Mouse (Mus musculus) liver, embryonic 14.5 days (tissue): ENCODE measurements at regions not wholly inside any gene's neighbourhood (a gene's known extent, or its start where the extent isn't known, plus 50 kb on each side); places are given as distances from the start of the nearest gene placed in this dataset.

Experiments
- CTCF ChIP-seq: IDR thresholded peaks from 2 replicates; pipeline ENCODE4 v1.5.1; 2016; ENCODE audit warnings: antibody characterized with exemption, low read depth, control low read depth
- EP300 ChIP-seq: IDR thresholded peaks from 2 replicates; pipeline ENCODE4 v1.6.1; 2016; ENCODE audit warnings: antibody characterized with exemption, low read depth

GRCm38 (mm10) chr2:51072346-51072885 is 76.5 kb downstream of the Rnd3 start:
- TF ChIP-seq CTCF (no peak), EP300 (no peak)
